26 mouse cellular contexts compared by ENCODE assay signal in the genomic region with DNA sequence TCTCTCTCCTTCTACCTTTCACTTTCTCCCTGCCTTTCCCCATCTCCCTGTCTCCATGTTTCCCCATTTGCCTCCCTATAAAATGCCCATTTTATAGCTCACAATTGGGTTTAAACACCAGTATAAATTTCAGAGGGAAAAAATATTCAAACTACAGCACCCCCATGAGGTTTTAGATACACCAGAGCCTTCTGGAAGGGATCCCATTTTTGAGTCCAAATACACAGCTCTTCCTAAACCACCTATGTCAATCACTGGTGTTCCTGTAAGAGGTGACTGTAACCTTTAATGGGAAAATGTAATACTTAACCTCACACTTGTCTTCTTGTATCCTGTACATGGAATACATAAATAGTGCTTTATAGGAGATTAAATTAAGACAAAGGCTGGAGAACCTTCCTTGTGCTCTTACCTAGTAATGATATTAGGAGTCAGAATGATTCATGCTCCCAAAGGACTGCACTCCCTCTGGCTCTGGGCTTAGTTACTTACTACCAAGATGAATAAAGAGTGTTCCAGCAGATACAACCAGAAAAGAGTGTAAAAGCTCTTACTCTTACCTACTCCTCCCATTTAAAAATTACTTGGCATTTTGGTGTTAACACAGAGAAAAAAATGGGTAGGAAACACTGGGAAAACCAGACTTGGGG.
"Had no signal": no experiment of that assay in that cellular context is flagged by ENCODE, and none has a peak within 500 bp of the region (broad histone marks: within the 10 kb centered on the region; RNA-seq: fewer than 3 reads in every experiment).

No protein-coding gene starts in this region.

- DNase-seq: gastrocnemius, adult 2 months; gastrocnemius, postnatal 10 days; gastrocnemius, postnatal 25 days; heart, adult 2 months; heart, postnatal 10 days; heart, postnatal 4 days; kidney, adult 11 months; kidney, adult 2 months; kidney, adult 9 months; kidney, postnatal 14 days; kidney, postnatal 36 days; layer of hippocampus, adult 9-11 months; layer of hippocampus, postnatal 36 days; left cerebral cortex, postnatal 4 days had no signal

- H3K4me3 ChIP-seq: gastrocnemius, adult 2 months; heart, adult 2 months; heart, embryonic 10.5 days; heart, embryonic 12.5 days; hindbrain, embryonic 10.5 days; hindbrain, embryonic 12.5 days; intestine, embryonic 15.5 days; kidney, embryonic 15.5 days; limb, embryonic 13.5 days; limb, embryonic 15.5 days; liver, embryonic 12.5 days had no signal

- H3K27ac ChIP-seq: gastrocnemius, adult 2 months; heart, adult 2 months; heart, embryonic 10.5 days; hindbrain, embryonic 10.5 days; hindbrain, embryonic 12.5 days; hindbrain, embryonic 14.5 days; intestine, embryonic 15.5 days; kidney, embryonic 15.5 days; kidney, postnatal 0 days; limb, embryonic 13.5 days; limb, embryonic 15.5 days; liver, embryonic 12.5 days; liver, embryonic 14.5 days had no signal
